Mouse (Mus musculus): ENCODE measurements around the gene Fgf11. TPM values are rescaled to one million over a fixed set of nuclear protein-coding genes. Genes with fewer than 3 reads are reported as not detected.

Gene Fgf11
- 0.73 TPM in 2 replicates for polyA plus RNA-seq (2016; fragmentation: Nextera tagmentation; extraction: Ambion mirVana)

DNA sequence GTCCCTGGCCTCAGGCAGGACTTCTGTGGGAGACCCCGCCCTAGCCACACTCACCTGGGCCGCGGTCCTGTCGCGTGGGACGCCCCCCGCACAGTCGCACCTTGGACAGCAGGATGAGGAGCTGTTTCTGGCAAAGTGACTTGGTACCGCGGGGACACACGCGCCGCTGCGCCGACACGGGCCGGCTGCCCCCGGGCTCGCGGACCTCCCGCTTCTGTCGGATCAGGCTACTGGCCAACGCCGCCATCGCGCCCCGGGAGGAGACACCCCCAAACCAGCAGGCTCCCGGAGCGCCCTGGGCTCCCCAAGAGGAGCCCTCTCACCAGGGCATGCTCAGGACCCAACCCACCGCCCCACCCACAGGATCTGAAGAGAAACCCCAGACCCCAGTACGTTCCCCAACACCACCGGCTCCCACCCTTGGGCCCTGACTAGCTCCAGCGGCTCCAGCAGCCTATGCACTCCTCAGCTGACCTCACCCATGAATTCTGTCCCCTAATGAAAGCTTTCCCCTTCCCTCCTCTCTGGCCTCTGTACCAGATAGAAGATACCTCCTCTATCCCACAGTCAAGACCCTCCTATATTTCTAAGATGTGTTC lies at the start of gene Fgf11:
TSS of gene Fgf11 (minus strand) at position 479 of the 599 bp plus-strand sequence.
- peak within 1 kb of the TSS; percentile 58 for H3K4me3 ChIP-seq
- H3K36me3 ChIP-seq (replicated peaks): no peaks in the 10 kb centered on the region
- peaks cover 69% of the 10 kb centered on the region for H3K4me1 ChIP-seq
- H3K27ac ChIP-seq: peak within 1 kb of the TSS; percentile 95
- H3K27me3 ChIP-seq (ENCODE audit: poor library complexity, severe bottlenecking): peaks cover 100% of the 10 kb centered on the region
- 1% methylated on average over 33 of the region's 33 CpGs for WGBS
- H3K9me3 ChIP-seq: peaks cover 3% of the 10 kb centered on the region; the same call in 1 of the 2 replicates
- no peak for DNase-seq (ENCODE audit: extremely low spot score, low spot score)

DNA sequence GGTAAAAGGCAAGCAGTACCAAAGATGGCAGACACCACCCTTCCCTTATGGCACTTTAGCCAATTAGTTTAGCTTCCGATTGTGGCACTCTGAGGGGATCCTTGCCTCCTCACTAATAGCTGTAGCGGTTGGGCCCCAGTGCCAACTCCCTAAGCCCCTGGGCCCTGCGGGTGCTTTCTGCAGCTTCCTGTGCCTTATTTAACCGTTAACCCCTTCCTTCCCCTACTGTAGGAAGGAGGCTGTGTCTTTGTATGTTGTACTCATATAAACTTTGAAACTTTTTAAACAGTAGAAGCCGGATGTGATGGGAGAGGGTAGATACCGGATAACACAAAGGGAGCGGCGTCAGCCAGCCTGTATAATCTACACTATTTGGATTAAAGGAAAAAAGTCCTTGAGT lies 49.1 kb upstream of the Fgf11 start:
- Histone ChIP-seq H3K4me3 (no peak overlapping the region), H3K36me3 (replicated peaks) (peaks cover 55% of the 10 kb centered on the region), H3K9me3 (no peaks in the 10 kb centered on the region), H3K4me1 (peaks cover 57% of the 10 kb centered on the region), H3K27ac (no peak overlapping the region), H3K27me3 (ENCODE audit: poor library complexity, severe bottlenecking) (peaks cover 3% of the 10 kb centered on the region; the same call in 1 of the 2 replicates)
- WGBS: 83% methylated on average over 8 of the region's 8 CpGs
- DNase-seq (ENCODE audit: extremely low spot score, low spot score): no peak

DNA sequence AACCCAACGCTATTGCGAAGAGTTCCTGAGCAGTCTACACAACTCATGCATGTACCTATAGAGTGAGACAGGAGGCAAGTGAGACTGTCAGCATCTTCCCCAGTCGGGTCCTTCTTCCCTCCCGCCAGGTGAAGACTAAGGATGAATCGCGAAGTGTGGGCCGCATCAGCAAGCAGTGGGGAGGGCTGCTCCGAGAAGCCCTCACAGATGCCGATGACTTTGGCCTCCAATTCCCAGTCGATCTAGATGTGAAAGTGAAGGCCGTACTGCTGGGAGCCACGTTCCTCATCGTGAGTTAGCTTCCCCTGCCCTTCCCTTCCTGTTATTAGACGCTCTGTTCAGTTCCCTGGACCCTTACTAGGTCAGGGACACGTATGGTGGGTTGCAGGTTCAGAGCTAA lies 48.2 kb upstream of the Fgf11 start:
- DNase-seq (ENCODE audit: extremely low spot score, low spot score): no peak
- H3K27me3 ChIP-seq (ENCODE audit: poor library complexity, severe bottlenecking): no peaks in the 10 kb centered on the region
- peaks cover 55% of the 10 kb centered on the region for H3K36me3 ChIP-seq (replicated peaks)
- H3K9me3 ChIP-seq: no peaks in the 10 kb centered on the region
- 92% methylated on average over 15 of the region's 15 CpGs for WGBS
- H3K4me1 ChIP-seq: peaks cover 56% of the 10 kb centered on the region
- H3K27ac ChIP-seq: no peak overlapping the region
- no peak overlapping the region for H3K4me3 ChIP-seq

DNA sequence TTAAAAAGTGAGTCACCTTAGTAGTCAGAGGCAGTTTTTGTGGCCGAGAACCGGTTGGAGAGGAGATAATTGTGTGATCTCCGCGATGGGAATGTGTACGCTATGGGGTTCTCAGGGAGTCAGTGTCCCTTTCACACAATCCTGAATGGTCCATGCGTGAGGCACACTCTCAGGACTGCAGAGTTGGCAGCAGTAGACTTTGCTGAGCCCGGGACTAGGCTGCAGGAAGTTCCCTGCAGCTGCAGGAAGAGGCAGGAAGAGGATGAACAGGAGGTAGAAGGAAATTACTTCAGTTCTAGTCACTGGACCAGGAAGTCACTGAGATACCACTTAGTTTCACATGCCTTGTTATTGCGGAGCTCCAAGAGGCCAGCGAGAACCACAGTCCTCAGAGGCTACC lies 47.5 kb upstream of the Fgf11 start:
- 88% methylated on average over 9 of the region's 9 CpGs for WGBS
- no peak for DNase-seq (ENCODE audit: extremely low spot score, low spot score)
- Histone ChIP-seq H3K27ac (no peak overlapping the region), H3K27me3 (ENCODE audit: poor library complexity, severe bottlenecking) (no peaks in the 10 kb centered on the region), H3K4me3 (no peak overlapping the region), H3K9me3 (no peaks in the 10 kb centered on the region), H3K36me3 (replicated peaks) (peaks cover 55% of the 10 kb centered on the region), H3K4me1 (peaks cover 56% of the 10 kb centered on the region)

DNA sequence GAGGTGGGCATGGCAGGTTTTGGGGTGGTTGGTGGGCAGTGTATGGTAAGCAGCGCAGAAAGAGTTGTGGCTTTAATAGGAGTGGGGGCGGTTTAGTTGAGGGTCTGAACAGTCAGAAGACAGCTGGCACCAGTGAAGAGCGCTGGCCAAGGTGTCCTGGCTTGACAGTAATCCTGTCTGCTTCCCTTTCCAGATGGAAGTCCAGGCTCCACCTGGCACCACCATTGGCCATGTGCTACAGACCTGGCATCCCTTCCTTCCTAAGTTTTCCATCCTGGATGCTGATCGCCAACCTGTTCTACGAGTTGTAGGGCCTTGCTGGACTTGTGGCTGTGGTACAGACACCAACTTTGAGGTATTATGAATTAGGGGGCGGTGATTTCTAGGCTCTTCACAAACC lies 46.4 kb upstream of the Fgf11 start:
- no peaks in the 10 kb centered on the region for H3K27me3 ChIP-seq (ENCODE audit: poor library complexity, severe bottlenecking)
- DNase-seq (ENCODE audit: extremely low spot score, low spot score): no peak
- peak overlapping the region; percentile 97; the same call in 1 of the 2 replicates for H3K27ac ChIP-seq
- H3K4me1 ChIP-seq: peaks cover 45% of the 10 kb centered on the region
- no peaks in the 10 kb centered on the region for H3K9me3 ChIP-seq
- WGBS: 96% methylated on average over 6 of the region's 6 CpGs
- peak overlapping the region; percentile 82; the same call in 1 of the 2 replicates for H3K4me3 ChIP-seq
- H3K36me3 ChIP-seq (replicated peaks): peaks cover 55% of the 10 kb centered on the region

DNA sequence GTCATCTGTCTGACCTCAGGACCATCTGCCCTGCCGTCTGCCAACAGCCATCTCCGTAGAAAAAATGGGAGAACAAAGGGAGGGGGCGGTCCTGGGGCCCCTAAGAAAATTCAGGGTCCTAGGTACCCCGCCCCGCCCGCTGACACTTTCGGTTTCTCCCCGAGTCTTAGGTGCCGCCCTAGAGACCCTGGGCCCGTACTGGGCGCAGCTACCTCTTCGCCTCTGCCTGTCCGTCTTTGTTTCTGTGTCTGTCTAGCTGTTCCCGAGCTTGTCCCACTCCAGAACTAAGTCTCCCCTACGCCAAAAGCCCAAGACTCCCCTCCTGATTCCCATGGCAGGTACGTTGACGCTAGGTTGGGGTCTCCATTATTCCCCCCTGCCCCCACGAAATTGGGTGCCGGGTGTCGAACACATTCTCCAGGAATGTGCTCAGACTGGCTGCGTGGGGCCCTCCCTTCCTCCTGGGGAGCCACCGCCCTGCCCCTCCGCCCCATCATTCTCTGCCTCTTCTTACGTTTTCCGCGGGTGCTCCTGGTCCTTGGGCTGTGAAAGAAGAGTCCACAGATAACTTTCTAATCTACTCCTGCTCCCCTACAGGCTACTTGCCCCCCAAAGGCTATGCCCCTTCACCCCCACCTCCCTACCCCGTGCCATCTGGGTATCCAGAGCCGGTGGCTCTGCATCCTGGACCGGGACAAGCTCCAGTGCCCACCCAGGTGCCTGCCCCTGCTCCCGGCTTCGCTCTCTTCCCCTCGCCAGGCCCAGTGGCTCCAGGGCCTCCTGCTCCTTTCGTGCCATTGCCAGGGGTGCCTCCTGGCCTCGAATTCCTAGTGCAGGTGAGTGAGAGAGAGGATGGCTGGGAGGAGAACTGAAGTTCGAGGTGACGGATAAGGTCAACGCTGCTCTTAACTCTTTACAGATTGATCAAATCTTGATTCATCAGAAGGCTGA lies 45.4 kb upstream of the Fgf11 start:
- no peak for DNase-seq (ENCODE audit: extremely low spot score, low spot score)
- H3K27me3 ChIP-seq (ENCODE audit: poor library complexity, severe bottlenecking): no peaks in the 10 kb centered on the region
- peak overlapping the region; percentile 82 for H3K4me3 ChIP-seq
- H3K36me3 ChIP-seq (replicated peaks): peaks cover 45% of the 10 kb centered on the region
- 11% methylated on average over 37 of the region's 37 CpGs for WGBS
- H3K9me3 ChIP-seq: no peaks in the 10 kb centered on the region
- peak overlapping the region; percentile 97 for H3K27ac ChIP-seq
- peaks cover 43% of the 10 kb centered on the region for H3K4me1 ChIP-seq

DNA sequence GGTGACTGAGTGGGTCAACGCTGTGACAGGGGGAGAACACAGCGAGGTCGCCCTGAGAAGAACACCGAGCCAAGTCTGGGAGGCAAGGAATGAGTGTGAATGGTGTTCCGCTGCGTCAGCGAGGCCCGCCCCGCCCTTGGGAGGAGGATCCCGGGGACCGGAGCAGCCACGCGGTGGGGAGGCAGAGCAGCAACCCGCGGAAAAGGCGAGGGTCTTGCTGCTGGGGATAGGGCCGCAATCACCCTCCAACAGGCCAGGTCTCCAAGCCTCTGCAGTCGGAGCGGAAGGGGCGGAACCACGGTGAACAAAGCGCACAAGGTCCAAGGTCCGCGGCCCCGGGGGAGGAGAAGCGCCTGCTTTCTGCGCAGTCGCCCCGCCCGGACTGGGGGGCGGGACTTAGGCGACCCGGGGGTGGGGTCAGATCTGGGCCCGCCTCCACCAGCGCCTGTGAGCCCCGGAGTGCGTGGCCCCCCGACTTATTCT lies 44.6 kb upstream of the Fgf11 start, which contains the start of gene Plscr3:
TSS of gene Plscr3 (plus strand) at position 179 of the 483 bp plus-strand sequence.
- H3K4me1 ChIP-seq: peaks cover 41% of the 10 kb centered on the region
- DNase-seq (ENCODE audit: extremely low spot score, low spot score): peak; percentile 95
- no peaks in the 10 kb centered on the region for H3K9me3 ChIP-seq
- WGBS: under 1% methylated on average over 37 of the region's 38 CpGs
- peak within 1 kb of the TSS; percentile 82 for H3K4me3 ChIP-seq
- no peaks in the 10 kb centered on the region for H3K27me3 ChIP-seq (ENCODE audit: poor library complexity, severe bottlenecking)
- peak within 1 kb of the TSS; percentile 97 for H3K27ac ChIP-seq
- H3K36me3 ChIP-seq (replicated peaks): peaks cover 37% of the 10 kb centered on the region

DNA sequence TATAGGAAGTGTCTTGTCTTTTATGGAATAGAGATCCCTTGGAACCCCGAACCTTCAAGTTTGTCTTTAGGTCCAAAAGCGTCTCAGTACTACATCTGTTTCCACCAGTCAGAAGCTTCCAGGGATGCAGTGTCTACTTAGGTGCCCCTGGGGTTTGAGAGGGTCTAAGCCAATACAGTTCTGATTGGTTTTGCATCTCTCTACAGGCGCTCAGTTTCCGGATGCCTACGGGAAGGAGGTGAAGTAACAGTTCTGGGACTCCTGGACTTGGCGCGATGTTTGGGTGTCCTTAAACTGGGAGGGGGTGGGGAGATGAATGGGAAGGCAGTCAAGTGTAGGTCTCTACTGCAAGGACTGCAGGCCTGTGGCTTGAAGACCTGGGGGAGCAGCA lies 37.1 kb upstream of the Fgf11 start:
- Histone ChIP-seq H3K4me3 (peak overlapping the region; percentile 75), H3K36me3 (replicated peaks) (peaks cover 4% of the 10 kb centered on the region), H3K27ac (peak overlapping the region; percentile 87), H3K4me1 (peaks cover 59% of the 10 kb centered on the region), H3K9me3 (no peaks in the 10 kb centered on the region), H3K27me3 (ENCODE audit: poor library complexity, severe bottlenecking) (peaks cover 33% of the 10 kb centered on the region)
- DNase-seq (ENCODE audit: extremely low spot score, low spot score): no peak
- WGBS: 4% methylated on average over 7 of the region's 7 CpGs

DNA sequence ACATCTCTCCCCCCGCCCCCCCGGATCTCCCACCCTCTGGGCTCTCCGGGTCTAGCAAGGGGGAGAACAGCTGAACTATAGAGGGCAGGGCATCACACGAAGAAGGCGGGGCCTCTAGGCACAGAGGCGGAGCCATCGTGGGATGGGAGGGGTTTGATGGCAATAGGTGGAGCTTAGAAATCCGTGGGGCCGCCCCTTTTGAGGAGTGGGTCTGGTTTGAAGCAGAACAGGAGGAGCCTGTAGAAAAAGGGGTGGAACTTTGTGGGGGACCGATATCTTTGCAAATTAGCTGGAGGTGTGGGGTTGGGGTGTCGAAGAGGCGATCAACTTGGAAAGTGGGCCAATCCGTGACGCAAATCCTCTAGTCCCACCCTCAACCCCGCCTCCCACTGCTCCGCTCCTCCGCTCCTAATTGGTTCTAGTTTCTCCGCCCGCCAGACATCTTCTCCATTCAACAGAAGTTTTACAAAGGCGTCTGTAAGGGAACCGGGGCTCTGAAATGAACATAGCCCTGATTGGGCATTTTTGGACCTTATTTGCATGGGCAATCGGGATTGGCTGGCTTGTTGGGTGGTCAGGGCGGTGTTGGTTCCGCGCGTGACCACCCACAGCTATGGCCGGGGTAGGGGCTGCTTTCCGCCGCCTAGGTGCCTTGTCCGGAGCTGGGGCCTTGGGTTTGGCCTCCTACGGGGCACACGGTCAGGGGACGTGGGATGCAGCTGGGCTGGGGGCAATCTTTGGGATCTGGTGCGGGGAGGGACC lies 36.5 kb upstream of the Fgf11 start, which contains the start of gene Tmem256:
TSS of gene Tmem256 (plus strand) at position 563 of the 762 bp plus-strand sequence.
- H3K36me3 ChIP-seq (replicated peaks): peaks cover 10% of the 10 kb centered on the region
- H3K4me1 ChIP-seq: peaks cover 62% of the 10 kb centered on the region
- H3K4me3 ChIP-seq: peak within 1 kb of the TSS; percentile 75
- under 1% methylated on average over 34 of the region's 34 CpGs for WGBS
- peak; percentile 96 for DNase-seq (ENCODE audit: extremely low spot score, low spot score)
- peaks cover 39% of the 10 kb centered on the region for H3K27me3 ChIP-seq (ENCODE audit: poor library complexity, severe bottlenecking)
- peak within 1 kb of the TSS; percentile 87 for H3K27ac ChIP-seq
- H3K9me3 ChIP-seq: no peaks in the 10 kb centered on the region

DNA sequence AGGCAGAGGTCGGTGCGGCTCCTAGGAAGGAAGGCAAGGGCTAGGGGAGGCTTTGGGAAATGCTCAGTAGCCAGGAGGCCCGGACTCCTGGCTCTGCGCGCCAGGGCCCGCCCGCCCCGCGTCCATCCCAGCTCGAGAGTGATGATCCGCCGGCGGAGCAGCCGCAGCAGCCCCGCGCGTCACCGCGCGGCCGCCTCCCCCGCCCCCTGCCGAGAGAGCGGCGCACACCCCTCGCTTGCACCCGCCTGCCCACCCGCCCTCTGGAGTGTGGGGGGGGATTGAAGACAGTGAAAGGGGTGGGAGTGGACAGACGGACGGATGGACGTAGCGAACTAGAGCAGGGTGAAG lies 35.9 kb upstream of the Fgf11 start, which contains the start of gene Nlgn2:
TSS of gene Nlgn2 (minus strand) at position 181 of the 348 bp plus-strand sequence.
- WGBS: under 1% methylated on average over 32 of the region's 32 CpGs
- H3K36me3 ChIP-seq (replicated peaks): peaks cover 15% of the 10 kb centered on the region

DNA sequence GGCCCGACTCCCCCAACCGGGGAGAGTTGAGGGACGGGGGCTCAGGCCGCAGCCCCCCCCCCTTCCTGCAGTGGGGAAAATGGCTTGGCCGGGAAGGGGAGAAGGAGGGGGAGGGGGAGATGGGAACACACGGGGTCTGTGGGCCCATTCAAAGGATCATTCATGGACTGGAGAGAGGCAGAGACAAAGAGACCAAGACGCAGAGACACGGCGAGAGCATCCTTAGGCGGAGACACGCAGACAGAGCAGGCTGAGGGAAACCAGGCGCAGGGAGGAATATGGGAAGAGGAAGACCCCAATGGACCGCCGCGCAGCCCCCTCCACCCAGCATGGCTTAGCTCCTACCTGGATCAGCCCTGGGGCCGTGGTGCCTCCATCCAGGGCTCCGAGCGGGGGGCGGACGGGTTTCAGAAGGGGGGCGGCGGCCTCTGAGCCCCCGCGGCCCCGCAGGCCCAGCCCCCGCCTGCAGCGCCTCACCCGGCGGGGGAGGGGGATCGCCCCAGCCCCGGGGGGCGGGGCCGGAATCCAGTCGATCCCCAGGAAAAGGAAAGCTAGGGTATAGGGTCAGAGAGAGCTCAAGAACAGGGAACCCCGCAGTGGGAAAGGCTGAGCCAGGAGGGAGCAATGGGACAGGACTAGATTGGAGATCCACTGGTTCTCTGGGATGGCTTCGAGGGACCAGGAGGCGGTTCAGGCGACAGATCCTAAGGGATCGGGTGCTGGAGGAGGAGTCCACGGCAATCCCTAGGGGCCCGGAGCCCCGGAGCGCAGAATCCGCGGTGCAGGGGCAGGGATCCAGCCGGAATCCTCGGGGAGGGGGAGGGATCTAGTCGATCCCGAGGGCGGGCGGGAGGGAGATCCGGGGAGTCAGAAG lies 35.3 kb upstream of the Fgf11 start:
- under 1% methylated on average over 52 of the region's 52 CpGs for WGBS
- peak overlapping the region; percentile 75 for H3K4me3 ChIP-seq
- peaks cover 51% of the 10 kb centered on the region for H3K27me3 ChIP-seq (ENCODE audit: poor library complexity, severe bottlenecking)
- peak; percentile 54 for DNase-seq (ENCODE audit: extremely low spot score, low spot score)
- H3K9me3 ChIP-seq: no peaks in the 10 kb centered on the region
- H3K4me1 ChIP-seq: peaks cover 62% of the 10 kb centered on the region
- H3K27ac ChIP-seq: peak overlapping the region; percentile 87
- H3K36me3 ChIP-seq (replicated peaks): peaks cover 22% of the 10 kb centered on the region

More for the DNA sequence above, 35.9 kb upstream of the Fgf11 start, which contains the start of gene Nlgn2:
- Histone ChIP-seq H3K27ac (peak within 1 kb of the TSS; percentile 87), H3K4me1 (peaks cover 62% of the 10 kb centered on the region), H3K27me3 (ENCODE audit: poor library complexity, severe bottlenecking) (peaks cover 44% of the 10 kb centered on the region), H3K9me3 (no peaks in the 10 kb centered on the region), H3K4me3 (peak within 1 kb of the TSS; percentile 75)
- DNase-seq (ENCODE audit: extremely low spot score, low spot score): no peak
